Mouse (Mus musculus): Measurements from ENCODE around the gene Rbms2. TPM values are rescaled to one million over a fixed set of nuclear protein-coding genes. Genes with fewer than 3 reads are reported as not detected.

Gene Rbms2
- polyA plus RNA-seq, 1 experiment, result 97.3 TPM

- no peak overlapping the region for H3K4me2 ChIP-seq (ENCODE audit: low read depth)
- H3K79me2 ChIP-seq (ENCODE audit: control insufficient read depth, insufficient read depth), result peaks cover 33% of the 10 kb centered on the region
- no peaks in the 10 kb centered on the region for H3K27me3 ChIP-seq (ENCODE audit: control insufficient read depth, insufficient read depth, insufficient read length)
- H3ac ChIP-seq (ENCODE audit: control insufficient read depth, insufficient read length), result no peak overlapping the region
- H3K4me3 ChIP-seq, result no peak overlapping the region
- H3K36me3 ChIP-seq (ENCODE audit: control insufficient read depth, insufficient read depth), result peaks cover 29% of the 10 kb centered on the region
- peak; percentile 36 to 86 (median 40) for TF ChIP-seq MYOD1 (IDR thresholded peaks at IDR 0.05; ENCODE audit: control insufficient read depth in 1 of 3, insufficient read length in 2 of 3, low read depth in 2 of 3)
- TF ChIP-seq POLR2AphosphoS2 (IDR thresholded peaks at IDR 0.05; ENCODE audit: insufficient read length, low read depth), result no peak
- no peak for TF ChIP-seq SRF (IDR thresholded peaks at IDR 0.05; ENCODE audit: control insufficient read depth, insufficient read length, low read depth)
- TF ChIP-seq MYOG (IDR thresholded peaks at IDR 0.05; ENCODE audit: control insufficient read depth in 1 of 3, insufficient read depth in 1 of 3, insufficient read length in 2 of 3, low read depth in 2 of 3), result peak; percentile 73 to 87 (median 87)
- peak; percentile 24 for TF ChIP-seq TCF3 (IDR thresholded peaks at IDR 0.05; ENCODE audit: insufficient read length, low read depth)
Measured at GRCm38 (mm10) chr10:128110103-128110761, 69.9 kb downstream of the Rbms2 start.

- peak in 2 of 3 experiments; percentile 29 to 57 for TF ChIP-seq MYOD1 (IDR thresholded peaks at IDR 0.05; ENCODE audit: control insufficient read depth in 1 of 3, insufficient read length in 2 of 3, low read depth in 2 of 3)
- TF ChIP-seq MYOG (IDR thresholded peaks at IDR 0.05; ENCODE audit: control insufficient read depth in 1 of 3, insufficient read depth in 1 of 3, insufficient read length in 2 of 3, low read depth in 2 of 3), result peak in 1 of 3 experiments; percentile 55
- no peak for TF ChIP-seq USF1 (IDR thresholded peaks at IDR 0.05; ENCODE audit: low read depth)
- TF ChIP-seq POLR2AphosphoS2 (IDR thresholded peaks at IDR 0.05; ENCODE audit: insufficient read length, low read depth), result no peak
- no peak for TF ChIP-seq TCF12 (IDR thresholded peaks at IDR 0.05; ENCODE audit: insufficient read depth, poor library complexity, severe bottlenecking)
- peak overlapping the region; percentile 75 for H3K4me3 ChIP-seq
- H3ac ChIP-seq (ENCODE audit: control insufficient read depth, insufficient read length), result peak overlapping the region; percentile 83
- no peaks in the 10 kb centered on the region for H3K36me3 ChIP-seq (ENCODE audit: control insufficient read depth, insufficient read depth)
- H3K4me2 ChIP-seq (ENCODE audit: low read depth), result peak overlapping the region; percentile 86
- peaks cover 69% of the 10 kb centered on the region for H3K79me2 ChIP-seq (ENCODE audit: control insufficient read depth, insufficient read depth)
- H3K27me3 ChIP-seq (ENCODE audit: control insufficient read depth, insufficient read depth, insufficient read length), result no peaks in the 10 kb centered on the region
Measured at GRCm38 (mm10) chr10:128097587-128097971, 82.5 kb downstream of the Rbms2 start.

GRCm38 (mm10) chr10:128096693-128097586, 83.2 kb downstream of the Rbms2 start:
- TF ChIP-seq POLR2AphosphoS2 (IDR thresholded peaks at IDR 0.05; ENCODE audit: insufficient read length, low read depth), result no peak
- no peak for TF ChIP-seq POLR2A (IDR thresholded peaks at IDR 0.05; ENCODE audit: insufficient read length, low read depth)
- no peak for TF ChIP-seq REST (IDR thresholded peaks at IDR 0.05; ENCODE audit: insufficient read depth, insufficient read length)
- peak in 1 of 3 experiments; percentile 36 for TF ChIP-seq MYOG (IDR thresholded peaks at IDR 0.05; ENCODE audit: control insufficient read depth in 1 of 3, insufficient read depth in 1 of 3, insufficient read length in 2 of 3, low read depth in 2 of 3)
- TF ChIP-seq CEBPB (IDR thresholded peaks at IDR 0.05; ENCODE audit: insufficient read depth, poor library complexity, severe bottlenecking), result no peak
- TF ChIP-seq TCF12 (IDR thresholded peaks at IDR 0.05; ENCODE audit: insufficient read depth, poor library complexity, severe bottlenecking), result no peak
- no peak for TF ChIP-seq MAX (IDR thresholded peaks at IDR 0.05; ENCODE audit: low read depth)
- no peak for TF ChIP-seq USF1 (IDR thresholded peaks at IDR 0.05; ENCODE audit: low read depth)
- peak in 1 of 3 experiments; percentile 12 for TF ChIP-seq MYOD1 (IDR thresholded peaks at IDR 0.05; ENCODE audit: control insufficient read depth in 1 of 3, insufficient read length in 2 of 3, low read depth in 2 of 3)
- TF ChIP-seq SRF (IDR thresholded peaks at IDR 0.05; ENCODE audit: control insufficient read depth, insufficient read length, low read depth), result peak; percentile 28
- TF ChIP-seq TCF3 (IDR thresholded peaks at IDR 0.05; ENCODE audit: insufficient read length, low read depth), result no peak
- no peak for TF ChIP-seq E2F4 (IDR thresholded peaks at IDR 0.05; ENCODE audit: insufficient read depth)
- Histone ChIP-seq H3ac (ENCODE audit: control insufficient read depth, insufficient read length) (peak overlapping the region; percentile 83), H3K27me3 (ENCODE audit: control insufficient read depth, insufficient read depth, insufficient read length) (no peaks in the 10 kb centered on the region), H3K4me3 (peak overlapping the region; percentile 75), H3K36me3 (ENCODE audit: control insufficient read depth, insufficient read depth) (no peaks in the 10 kb centered on the region), H3K4me2 (ENCODE audit: low read depth) (peak overlapping the region; percentile 86), H3K79me2 (ENCODE audit: control insufficient read depth, insufficient read depth) (peaks cover 63% of the 10 kb centered on the region)

DNA sequence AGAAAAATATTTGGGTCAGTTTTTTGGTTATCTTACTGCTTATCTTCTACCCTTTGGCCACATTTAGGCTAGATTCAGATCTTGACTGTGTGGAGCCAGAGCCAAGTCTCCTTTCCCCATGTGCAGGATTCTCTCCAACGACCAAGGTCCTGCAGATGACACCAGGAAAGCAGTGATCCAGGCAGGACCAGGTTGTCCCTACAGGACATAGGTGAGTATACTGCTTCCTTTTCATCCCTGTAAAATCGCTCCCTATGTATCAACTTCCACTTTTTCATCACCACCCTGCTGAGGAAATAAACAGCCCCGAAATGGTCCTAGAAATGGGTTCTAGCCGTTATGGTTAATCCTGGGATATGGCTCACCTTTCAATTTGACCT, 83.8 kb downstream of the Rbms2 start:
- TF ChIP-seq MAX (IDR thresholded peaks at IDR 0.05; ENCODE audit: low read depth) (no peak), POLR2AphosphoS2 (IDR thresholded peaks at IDR 0.05; ENCODE audit: insufficient read length, low read depth) (no peak), MYOG (IDR thresholded peaks at IDR 0.05; ENCODE audit: control insufficient read depth in 1 of 3, insufficient read depth in 1 of 3, insufficient read length in 2 of 3, low read depth in 2 of 3) (no peak), SRF (IDR thresholded peaks at IDR 0.05; ENCODE audit: control insufficient read depth, insufficient read length, low read depth) (no peak), MYOD1 (IDR thresholded peaks at IDR 0.05; ENCODE audit: control insufficient read depth in 1 of 3, insufficient read length in 2 of 3, low read depth in 2 of 3) (no peak), TCF3 (IDR thresholded peaks at IDR 0.05; ENCODE audit: insufficient read length, low read depth) (no peak), CEBPB (IDR thresholded peaks at IDR 0.05; ENCODE audit: insufficient read depth, poor library complexity, severe bottlenecking) (no peak), E2F4 (IDR thresholded peaks at IDR 0.05; ENCODE audit: insufficient read depth) (no peak), REST (IDR thresholded peaks at IDR 0.05; ENCODE audit: insufficient read depth, insufficient read length) (no peak), USF1 (IDR thresholded peaks at IDR 0.05; ENCODE audit: low read depth) (no peak), POLR2A (IDR thresholded peaks at IDR 0.05; ENCODE audit: insufficient read length, low read depth) (no peak), TCF12 (IDR thresholded peaks at IDR 0.05; ENCODE audit: insufficient read depth, poor library complexity, severe bottlenecking) (no peak)
- H3K27me3 ChIP-seq (ENCODE audit: control insufficient read depth, insufficient read depth, insufficient read length), result no peaks in the 10 kb centered on the region
- peak overlapping the region; percentile 83 for H3ac ChIP-seq (ENCODE audit: control insufficient read depth, insufficient read length)
- H3K4me3 ChIP-seq, result peak overlapping the region; percentile 75
- H3K4me2 ChIP-seq (ENCODE audit: low read depth), result peak overlapping the region; percentile 65
- H3K79me2 ChIP-seq (ENCODE audit: control insufficient read depth, insufficient read depth), result peaks cover 57% of the 10 kb centered on the region
- no peaks in the 10 kb centered on the region for H3K36me3 ChIP-seq (ENCODE audit: control insufficient read depth, insufficient read depth)
